Mouse (Mus musculus) CH12F3 (cell line): ENCODE results near the gene Lair1.
"Not testable (repeated sequence)": the region's sequence is repeated elsewhere in the genome, so short reads cannot be mapped to it uniquely, and the experiment has no call there.

Experiments used
- in situ Hi-C: fragments of 300-500 bp; cut with MboI; formaldehyde crosslinking; loops from 2 replicates; pipeline ENCODE4 v1.14.3; 2020; ENCODE audit warnings: low sequenced_read_pairs

The Lair1 gene

DNA sequence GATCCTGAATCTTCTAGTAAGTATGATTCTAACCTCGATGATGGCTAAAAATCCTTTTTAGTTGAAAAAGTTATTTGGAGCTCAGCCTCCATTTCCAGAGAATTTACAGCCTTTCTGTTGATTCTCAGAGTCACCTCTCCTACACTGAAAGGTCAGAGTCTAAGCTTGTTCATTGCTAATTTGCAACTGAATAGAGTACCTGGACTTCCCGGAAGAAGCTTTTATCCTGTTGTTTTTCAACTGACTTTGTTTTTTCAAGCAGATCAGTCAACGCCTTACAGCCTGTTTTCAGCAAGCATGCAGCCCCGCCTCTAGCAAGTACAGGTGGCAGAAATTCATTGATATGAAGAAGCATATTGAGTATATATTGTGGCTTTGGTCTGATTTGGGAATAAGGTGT, 59.0 kb downstream of the Lair1 start:
- in situ Hi-C loops = not testable (repeated sequence)

- in situ Hi-C loops = no loop called here
Measured at GRCm38 (mm10) chr7:3962017-3962416, 101.0 kb downstream of the Lair1 start.

GRCm38 (mm10) chr7:3957387-3957786, 105.6 kb downstream of the Lair1 start:
- in situ Hi-C loops = no loop called here
